Mouse (Mus musculus) urinary bladder, postnatal 4 days (tissue): ENCODE data around the gene Olfr679.
"Not testable (repeated sequence)": the region's sequence is repeated elsewhere in the genome, so short reads cannot be mapped to it uniquely, and the experiment has no call there.

Experiments used
- DNase-seq, 2 experiments: peaks; one replicate each; pipeline ENCODE4 v3.0.0; 2021 to 2022; ENCODE audit warnings: low spot score in 2 of 2

Gene Olfr679

DNA sequence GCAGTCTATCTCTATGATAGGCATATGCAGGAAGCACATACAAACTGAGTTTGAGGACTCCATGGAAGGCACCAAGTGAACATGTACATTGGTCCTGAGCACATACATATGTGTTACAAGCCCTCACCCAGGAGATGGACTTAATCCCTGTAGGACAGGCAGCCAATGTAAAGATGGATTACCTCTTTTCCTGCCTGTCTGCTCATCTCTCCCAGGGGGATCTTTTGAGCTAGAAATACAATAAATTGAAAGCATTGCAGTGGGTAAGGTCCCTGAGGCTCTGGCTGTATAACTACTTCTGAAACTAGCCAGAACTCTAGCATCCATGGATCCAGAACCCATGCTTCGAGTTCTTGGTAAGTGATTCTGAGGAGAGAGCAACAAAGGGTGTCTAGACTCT is at the start of gene Olfr679:
Gene Olfr679, plus strand, starts transcription at position 301 of the 400 bp plus-strand sequence.
- no peak for DNase-seq

DNA sequence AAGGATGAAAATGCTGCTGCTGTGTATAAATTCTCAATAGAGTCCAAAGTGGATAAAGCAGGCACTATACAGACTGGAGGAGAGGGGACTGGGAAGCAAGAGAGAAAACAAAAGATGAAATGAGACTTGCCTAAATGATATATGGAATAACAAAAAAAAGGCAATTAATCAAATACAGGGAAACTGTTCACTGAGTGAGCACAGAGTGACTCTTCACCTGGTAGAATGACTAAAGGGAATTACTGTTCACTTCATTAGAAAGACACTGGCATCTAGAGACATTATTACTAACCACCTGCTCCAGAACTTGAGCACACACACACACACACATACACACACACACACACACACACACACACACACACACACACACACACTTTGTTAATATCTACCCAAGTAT is 48.6 kb upstream of the Olfr679 start, which contains the start of gene Olfr676:
Gene Olfr676, plus strand, starts transcription at position 301 of the 400 bp plus-strand sequence.
- no peak for DNase-seq

GRCm38 (mm10) chr7:105033836-105034235 is 47.2 kb upstream of the Olfr679 start:
- DNase-seq: not testable (repeated sequence)

- no peak for DNase-seq
Measured at GRCm38 (mm10) chr7:105058951-105059350, 22.1 kb upstream of the Olfr679 start.

GRCm38 (mm10) chr7:105064175-105064574 is 16.8 kb upstream of the Olfr679 start, which contains the start of gene Olfr678:
TSS of gene Olfr678 (plus strand) at chr7:105064475.
- no peak for DNase-seq

DNA sequence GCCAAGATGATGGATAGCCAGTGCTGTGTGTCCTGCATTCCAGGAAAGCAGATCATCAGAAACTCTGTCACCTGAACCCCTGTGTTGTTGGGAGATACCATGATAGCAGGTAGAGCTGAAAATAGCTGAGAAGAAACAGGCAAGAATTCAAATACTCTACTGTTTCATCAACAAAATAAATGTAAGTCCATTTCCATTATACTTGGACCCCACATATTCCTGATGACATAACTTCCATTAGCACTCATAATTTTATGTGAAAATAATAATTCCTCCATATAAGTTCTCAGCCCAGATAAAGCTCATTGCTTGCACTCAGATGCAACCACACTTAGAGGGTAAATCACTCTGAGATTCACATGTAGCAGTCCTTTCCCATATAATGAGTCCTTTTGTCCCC is 11.7 kb downstream of the Olfr679 start, which contains the start of gene Olfr680-ps1:
Gene Olfr680-ps1, minus strand, starts transcription at position 101 of the 400 bp plus-strand sequence.
- not testable (repeated sequence) for DNase-seq

DNA sequence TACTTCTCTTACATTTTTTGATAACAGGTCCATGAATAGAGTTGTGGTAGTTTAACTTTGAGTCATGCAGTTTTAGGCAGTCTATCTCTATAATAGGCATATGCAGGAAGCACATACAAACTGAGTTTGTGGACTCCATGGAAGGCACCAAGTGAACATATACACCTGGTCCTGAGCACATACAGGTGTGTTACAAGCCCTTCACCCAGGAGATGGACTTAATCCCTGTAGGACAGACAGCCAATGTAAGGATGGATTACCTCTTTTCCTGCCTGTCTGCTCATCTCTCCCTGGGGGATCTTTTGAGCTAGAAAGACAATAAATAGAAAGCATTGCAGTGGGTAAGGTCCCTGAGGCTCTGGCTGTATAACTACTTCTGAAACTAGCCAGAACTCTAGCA is 35.5 kb downstream of the Olfr679 start, which contains the start of gene Olfr681:
Gene Olfr681, plus strand, starts transcription at position 301 of the 400 bp plus-strand sequence.
- no peak for DNase-seq
